Mouse (Mus musculus) MEL (cell line): ENCODE results near the gene Chd2.

Experiments used
- CTCF ChIP-seq, 3 experiments: IDR thresholded peaks in 2 of 3; conservative IDR thresholded peaks in 1 of 3; 2 replicates each; pipeline ENCODE4 v1.5.1; 2011 to 2012; ENCODE audit warnings: low read length in 3 of 3, low read depth in 2 of 3, mild to moderate bottlenecking in 2 of 3, improper control_type of control experiment in 1 of 3, inconsistent platforms in 1 of 3, mixed read lengths in 1 of 3, moderate library complexity in 1 of 3; ENCODE audit not compliant: control insufficient read depth in 1 of 3, insufficient read depth in 1 of 3, poor library complexity in 1 of 3, severe bottlenecking in 1 of 3
- EP300 ChIP-seq, 2 experiments: IDR thresholded peaks; 2 replicates each; pipeline ENCODE4 v1.6.1; 2011; ENCODE audit warnings: improper control_type of control experiment in 2 of 2, low read length in 2 of 2, low read depth in 1 of 2, mild to moderate bottlenecking in 1 of 2
- MAZ ChIP-seq: IDR thresholded peaks from 2 replicates; pipeline ENCODE4 v1.6.1; 2012; ENCODE audit warnings: low read depth, mild to moderate bottlenecking, inconsistent platforms, low read length, improper control_type of control experiment
- MYC ChIP-seq: IDR thresholded peaks from 2 replicates; pipeline ENCODE4 v1.6.1; 2011; ENCODE audit warnings: low read depth, mild to moderate bottlenecking, low read length, improper control_type of control experiment, moderate library complexity
- POLR2A ChIP-seq, 2 experiments: IDR thresholded peaks; 2 replicates each; pipeline ENCODE4 v1.6.1; 2011 to 2012; ENCODE audit warnings: low read length in 2 of 2, mild to moderate bottlenecking in 2 of 2, control low read depth in 1 of 2, improper control_type of control experiment in 1 of 2, low read depth in 1 of 2, moderate library complexity in 1 of 2; ENCODE audit not compliant: control insufficient read depth in 1 of 2, insufficient read depth in 1 of 2, poor library complexity in 1 of 2
- TAL1 ChIP-seq: IDR thresholded peaks from 2 replicates; pipeline ENCODE4 v1.6.1; 2012; ENCODE audit warnings: mild to moderate bottlenecking, inconsistent platforms, low read length, moderate library complexity, mixed read lengths
- USF1 ChIP-seq: IDR thresholded peaks from 2 replicates; pipeline ENCODE4 v1.6.1; 2014; ENCODE audit warnings: low read depth, mild to moderate bottlenecking, inconsistent platforms, low read length, improper control_type of control experiment, moderate library complexity
- ZNF384 ChIP-seq: IDR thresholded peaks from 2 replicates; pipeline ENCODE4 v1.6.1; 2012; ENCODE audit warnings: low read depth, mild to moderate bottlenecking, inconsistent platforms, low read length, improper control_type of control experiment

GRCm38 (mm10) chr7:73523183-73523582 lies 18.4 kb downstream of the Chd2 start:
- TF ChIP-seq CTCF (IDR thresholded peaks at IDR 0.05 in 2 of 3, conservative IDR thresholded peaks at IDR 0.05 in 1 of 3; ENCODE audit: control insufficient read depth in 1 of 3, insufficient read depth in 1 of 3, low read depth in 2 of 3, low read length in 3 of 3, poor library complexity in 1 of 3, severe bottlenecking in 1 of 3) = no peak
- no peak for TF ChIP-seq ZNF384
- TF ChIP-seq EP300 (IDR thresholded peaks at IDR 0.05; ENCODE audit: low read depth in 1 of 2, low read length in 2 of 2) = no peak
- no peak for TF ChIP-seq POLR2A (IDR thresholded peaks at IDR 0.05; ENCODE audit: control insufficient read depth in 1 of 2, insufficient read depth in 1 of 2, low read depth in 1 of 2, low read length in 2 of 2, poor library complexity in 1 of 2)
- TF ChIP-seq TAL1 = no peak
- no peak for TF ChIP-seq USF1
- no peak for TF ChIP-seq MAZ
- no peak for TF ChIP-seq MYC
